Mouse (Mus musculus): ENCODE measurements around the gene Ctns. TPM values are rescaled to one million over a fixed set of nuclear protein-coding genes. Genes with fewer than 3 reads are reported as not detected.
A peak's percentile ranks its signal among the peaks of the same experiment; 100 is the strongest.

Ctns gene
- total RNA-seq, 2 experiments from 2014 or later, result 8.3 to 13.3 TPM

- intact Hi-C loops (cut with DNase I), result no loop called here
- DNase-seq, result no peak
These were observed 51.9 kb downstream of the Ctns start for GRCm38 (mm10) chr11:73146975-73147365.

GRCm38 (mm10) chr11:73146026-73146974 lies 52.5 kb downstream of the Ctns start:
- DNase-seq, result no peak
- intact Hi-C loops (cut with DNase I), result no loop called here

GRCm38 (mm10) chr11:73144261-73144681 lies 54.6 kb downstream of the Ctns start:
- no peak for DNase-seq
- intact Hi-C loops (cut with DNase I), result no loop called here

- intact Hi-C loops (cut with DNase I), result loop anchor here (1.0 to 5.0 kb wide), 5 partner anchors 22 to 1234 kb away; partner anchors contain the start of genes Ctns, P2rx5 and Shpk
- peak; percentile 91 to 93 for DNase-seq
These were observed 61.0 kb downstream of the Ctns start, which contains the start of gene Haspin for GRCm38 (mm10) chr11:73137591-73138501. Gene Haspin (minus strand): TSS chr11:73138294.

- no peak for DNase-seq
These were observed 61.7 kb downstream of the Ctns start for GRCm38 (mm10) chr11:73137116-73137515.

GRCm38 (mm10) chr11:73136587-73136986 lies 62.3 kb downstream of the Ctns start:
- DNase-seq, result no peak
- intact Hi-C loops (cut with DNase I), result loop anchor here (5.0 kb wide), 1 partner anchor 1236 kb away; no protein-coding TSS in a partner anchor

More at GRCm38 (mm10) chr11:73137116-73137515, 61.7 kb downstream of the Ctns start:
- intact Hi-C loops (cut with DNase I), result loop anchor here (5.0 kb wide), 1 partner anchor 1235 kb away; no protein-coding TSS in a partner anchor

- no peak for DNase-seq
- intact Hi-C loops (cut with DNase I), result no loop called here
These were observed 64.6 kb downstream of the Ctns start for GRCm38 (mm10) chr11:73134222-73134621.

Other genes starting within 250 kb of the Ctns start
- 10 to 100 TPM; 11.1 to 11.9 TPM for gene Atp2a3, start 237.9 kb downstream of the Ctns start, total RNA-seq (2021)
- gene P2rx1, start 199.9 kb downstream of the Ctns start, total RNA-seq (2021), result under 1 TPM; 0.33 to 0.38 TPM
- gene Camkk1, start 180.0 kb downstream of the Ctns start, total RNA-seq (2021), result under 1 TPM; 0.84 to 1.00 TPM
- 1 to 10 TPM; 5.8 to 6.3 TPM for gene Ncbp3, start 151.3 kb downstream of the Ctns start, total RNA-seq (2021)
- under 1 TPM in 1 of 2 experiments, not detected in 1; 0.14 TPM for gene Itgae, start 108.5 kb downstream of the Ctns start, total RNA-seq (2021)
- gene Haspin, start 60.7 kb downstream of the Ctns start, total RNA-seq (2021), result under 1 TPM; 0.22 to 0.28 TPM
- 10 to 100 TPM; 13.1 to 17.9 TPM for gene P2rx5, start 38.6 kb downstream of the Ctns start, total RNA-seq (2021)
- gene Emc6, start 22.0 kb downstream of the Ctns start, total RNA-seq (2021), result 10 to 100 TPM; 82.2 to 94.1 TPM
- 10 to 100 TPM; 47.1 to 48.1 TPM for gene Tax1bp3, start 22.0 kb downstream of the Ctns start, total RNA-seq (2021)
- 1 to 10 TPM; 1.3 to 1.7 TPM for gene Shpk, start 418 bp upstream of the Ctns start, total RNA-seq (2021)
- gene Trpv1, start 35.2 kb upstream of the Ctns start, total RNA-seq (2021), result not detected
- under 1 TPM in 1 of 2 experiments, not detected in 1; 0.05 TPM for gene Trpv3, start 68.3 kb upstream of the Ctns start, total RNA-seq (2021)
- gene Aspa, start 130.6 kb upstream of the Ctns start, total RNA-seq (2021), result 1 to 10 TPM; 1.2 to 1.3 TPM
- gene Gm49340, start 130.7 kb upstream of the Ctns start, total RNA-seq (2021), result not detected
- not detected for gene Spata22, start 130.7 kb upstream of the Ctns start, total RNA-seq (2021)
- not detected for gene Olfr20, start 151.7 kb upstream of the Ctns start, total RNA-seq (2021)
- gene Olfr376, start 172.2 kb upstream of the Ctns start, total RNA-seq (2021), result not detected
- not detected for gene Olfr1, start 200.6 kb upstream of the Ctns start, total RNA-seq (2021)
- gene Olfr378, start 229.4 kb upstream of the Ctns start, total RNA-seq (2021), result not detected